Mouse (Mus musculus): Measurements from ENCODE around the gene Gnao1.

The Gnao1 gene

GRCm38 (mm10) chr8:93941636-93942054 lies 131.9 kb downstream of the Gnao1 start:
- no peak for DNase-seq (ENCODE audit: low spot score in 2 of 2)

DNA sequence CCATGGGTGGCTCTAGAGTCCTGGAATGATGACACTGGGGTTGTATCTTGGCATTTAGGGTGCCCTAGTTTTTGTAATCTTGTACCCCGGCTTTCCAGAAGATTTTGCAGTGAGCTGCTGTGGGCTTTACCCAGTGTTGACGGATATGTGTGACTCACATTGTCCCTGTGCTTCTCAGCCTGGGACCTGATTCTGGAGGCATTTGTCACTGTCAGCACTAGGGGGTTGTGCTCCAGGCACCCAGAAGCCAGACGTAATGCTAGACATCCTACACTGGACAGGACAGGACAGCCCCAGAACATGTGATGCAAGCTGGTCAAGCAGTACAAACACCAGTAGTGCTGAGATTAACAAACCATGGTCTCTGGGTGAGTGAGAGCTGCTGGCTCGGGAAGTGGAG lies 136.0 kb downstream of the Gnao1 start:
- DNase-seq (ENCODE audit: low spot score in 2 of 2), result no peak

DNA sequence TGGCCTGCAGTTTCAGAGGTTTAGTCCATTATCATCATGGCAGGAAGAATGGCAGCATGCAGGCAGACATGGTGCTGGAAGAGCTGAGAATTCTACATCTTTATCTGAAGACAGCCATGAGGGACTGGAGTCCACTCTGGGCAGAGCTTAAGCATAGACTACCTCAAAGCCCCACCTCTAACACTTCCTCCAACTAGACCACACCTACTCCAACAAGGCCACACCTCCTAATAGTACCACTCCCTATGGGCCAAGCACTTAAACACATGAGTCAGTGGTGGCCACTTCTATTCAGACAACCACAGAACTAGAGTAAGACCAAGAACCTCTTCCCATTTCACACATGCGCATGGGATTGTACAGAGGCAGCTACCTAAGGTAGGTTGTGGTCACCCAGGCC lies 136.6 kb downstream of the Gnao1 start:
- DNase-seq (ENCODE audit: low spot score in 2 of 2), result no peak

GRCm38 (mm10) chr8:93950133-93950532 lies 140.4 kb downstream of the Gnao1 start:
- no peak for DNase-seq (ENCODE audit: low spot score in 2 of 2)

DNA sequence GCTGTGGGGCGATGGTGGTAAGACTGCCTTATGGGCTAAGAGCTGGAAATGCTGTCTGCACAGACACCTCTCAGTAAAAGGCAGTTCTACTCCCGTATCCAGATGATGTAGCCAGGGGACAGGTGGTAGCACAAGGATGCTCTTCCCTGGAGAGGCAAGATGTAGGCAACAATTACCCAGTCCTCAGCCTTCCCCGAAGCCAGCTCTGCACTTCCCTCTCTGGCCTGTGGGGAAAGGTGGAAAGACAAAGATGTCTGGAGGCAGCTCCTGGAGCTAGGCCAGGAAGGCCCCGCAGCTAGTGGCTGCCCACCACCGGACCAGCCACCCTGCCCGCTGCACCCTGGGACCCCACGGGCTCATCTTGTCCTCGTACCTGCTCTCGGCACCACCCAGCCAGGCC lies 142.7 kb downstream of the Gnao1 start:
- no peak for DNase-seq (ENCODE audit: low spot score in 2 of 2)

DNA sequence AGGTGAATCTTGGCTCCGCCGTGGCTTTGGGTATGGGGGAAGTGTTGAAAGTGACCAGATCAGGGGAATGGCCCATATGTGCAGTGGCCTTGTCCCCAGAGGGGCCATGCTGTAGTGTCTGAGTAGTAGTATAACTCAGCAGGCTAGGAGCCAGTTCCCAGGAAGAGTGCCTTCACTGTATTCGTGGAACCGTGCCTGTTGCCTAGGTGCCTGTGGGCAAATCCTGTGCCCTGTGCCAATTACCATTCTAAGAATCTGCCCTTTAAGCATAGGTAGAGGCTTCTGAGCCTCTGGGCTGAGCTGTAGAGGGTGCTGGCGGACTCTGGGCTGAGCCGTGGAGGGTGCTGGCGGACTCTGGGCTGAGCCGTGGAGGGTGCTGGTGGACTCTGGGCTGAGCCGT lies 148.6 kb downstream of the Gnao1 start:
- no peak for DNase-seq (ENCODE audit: low spot score in 2 of 2)

DNA sequence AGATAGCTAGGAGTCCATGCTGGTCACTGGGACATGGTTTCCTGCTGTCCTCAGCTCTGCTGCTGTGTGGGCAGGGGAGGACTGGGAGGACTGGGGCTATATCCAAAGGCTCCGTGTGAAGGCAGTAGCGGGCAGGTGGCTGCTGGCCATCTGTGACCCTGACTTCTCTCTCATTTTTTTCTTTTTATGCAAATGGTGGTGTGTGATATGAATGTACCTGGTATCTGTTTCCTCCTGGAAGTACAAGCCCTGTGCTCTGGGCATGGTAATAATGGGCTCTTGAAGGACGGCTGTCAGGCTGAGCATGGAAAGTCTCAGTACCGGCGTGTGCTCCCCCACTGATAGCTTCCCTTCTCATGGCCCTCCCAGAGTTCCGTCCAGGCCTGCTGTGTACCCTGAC lies 151.1 kb downstream of the Gnao1 start:
- no peak for DNase-seq (ENCODE audit: low spot score in 2 of 2)

GRCm38 (mm10) chr8:93968293-93968692 lies 158.5 kb downstream of the Gnao1 start:
- no peak for DNase-seq (ENCODE audit: low spot score in 2 of 2)

DNA sequence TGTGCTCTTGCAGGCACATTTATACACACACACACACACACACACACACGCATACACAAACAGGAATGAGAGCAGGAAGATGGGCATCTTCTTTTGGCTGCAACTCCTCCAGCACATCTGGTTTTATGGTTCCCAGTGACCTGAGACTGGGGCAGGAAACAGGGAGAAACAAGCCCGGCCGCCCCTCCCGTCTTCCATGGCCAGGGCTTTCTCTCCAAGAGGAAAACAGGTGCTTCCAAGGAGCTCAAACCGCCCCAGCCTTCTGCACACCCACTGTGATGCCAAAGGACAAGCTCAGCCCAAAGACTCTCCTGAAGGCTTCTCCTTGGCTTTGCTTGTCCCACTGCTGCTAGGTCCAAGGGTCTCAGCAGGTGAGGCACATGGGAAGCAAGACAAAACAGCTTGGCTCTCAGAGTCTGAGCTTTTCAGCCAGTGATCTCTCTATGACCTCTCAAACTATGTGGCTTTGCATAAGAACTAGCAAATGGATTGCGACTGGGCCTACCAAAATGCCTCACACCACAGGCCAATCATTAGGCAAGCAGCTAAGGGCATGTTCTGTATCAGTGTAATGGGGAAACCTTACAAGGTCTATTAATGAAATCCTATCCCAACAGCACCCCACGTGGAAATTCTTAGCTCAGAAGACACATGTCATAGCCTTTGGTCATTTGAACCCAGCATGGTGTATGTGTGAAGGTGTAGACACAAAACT lies 160.0 kb downstream of the Gnao1 start:
- DNase-seq (ENCODE audit: low spot score in 2 of 2), result peak in 1 of 2 experiments; percentile 9

- DNase-seq (ENCODE audit: low spot score in 2 of 2), result peak in 1 of 2 experiments; percentile 10
These were observed 161.7 kb downstream of the Gnao1 start for GRCm38 (mm10) chr8:93971451-93971850.

DNA sequence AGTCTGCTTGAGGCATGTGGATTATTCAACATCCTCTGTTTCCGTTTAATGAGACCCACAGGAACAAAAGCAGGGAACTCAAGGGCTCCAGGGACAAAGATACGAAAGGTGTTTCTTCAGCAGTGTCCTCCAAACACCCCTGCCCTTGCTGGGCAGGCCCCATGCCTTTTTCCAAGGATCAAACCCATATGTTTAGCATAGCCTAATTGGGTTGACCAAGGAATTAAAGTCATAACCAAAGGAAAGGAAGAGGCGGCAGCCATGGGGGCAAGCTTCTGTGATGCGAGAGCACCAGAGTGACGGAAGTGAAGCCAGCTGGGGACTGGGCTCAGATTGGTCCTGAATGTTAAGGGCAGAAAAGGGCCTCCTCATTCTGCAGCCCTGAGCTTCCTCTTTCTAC lies 162.4 kb downstream of the Gnao1 start:
- DNase-seq (ENCODE audit: low spot score in 2 of 2), result peak in 1 of 2 experiments; percentile 9

DNA sequence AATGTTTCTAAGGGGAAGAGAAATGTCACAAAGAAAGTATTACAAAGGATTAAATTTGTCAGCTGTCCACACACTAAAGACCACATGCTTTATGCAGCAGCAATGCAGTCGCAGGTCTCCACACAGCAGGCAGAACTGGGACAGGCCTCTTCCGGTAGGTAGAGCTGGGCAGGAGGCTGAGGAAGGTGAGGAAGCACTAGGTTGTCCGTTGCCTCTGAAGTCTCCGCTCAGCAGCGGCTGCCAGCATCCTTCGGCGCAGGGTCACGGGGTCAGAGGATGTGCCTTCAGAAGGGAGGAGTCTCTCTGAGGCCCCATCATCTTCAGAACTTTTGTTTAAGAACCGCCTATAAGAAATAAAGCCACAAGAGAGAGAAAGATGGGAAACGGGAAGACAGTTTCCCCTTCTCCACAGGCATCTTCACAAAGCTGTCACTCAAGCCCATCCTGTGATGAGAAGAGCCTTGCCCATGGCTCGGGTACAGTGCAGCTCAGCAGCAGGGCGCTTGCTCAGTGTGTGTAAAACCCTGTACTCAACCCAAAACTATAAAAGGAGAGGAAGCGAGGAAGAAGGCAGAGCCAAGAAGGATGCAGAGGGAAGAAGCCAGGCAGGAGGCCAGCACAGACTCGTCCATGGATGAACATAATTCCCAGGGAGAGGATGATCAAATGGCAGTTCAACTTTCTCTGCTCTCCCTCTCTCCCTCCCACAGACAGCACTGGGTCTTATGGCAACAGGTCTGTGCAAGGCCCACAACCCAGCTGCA lies 163.4 kb downstream of the Gnao1 start:
- DNase-seq (ENCODE audit: low spot score in 2 of 2), result peak in 1 of 2 experiments; percentile 6

DNA sequence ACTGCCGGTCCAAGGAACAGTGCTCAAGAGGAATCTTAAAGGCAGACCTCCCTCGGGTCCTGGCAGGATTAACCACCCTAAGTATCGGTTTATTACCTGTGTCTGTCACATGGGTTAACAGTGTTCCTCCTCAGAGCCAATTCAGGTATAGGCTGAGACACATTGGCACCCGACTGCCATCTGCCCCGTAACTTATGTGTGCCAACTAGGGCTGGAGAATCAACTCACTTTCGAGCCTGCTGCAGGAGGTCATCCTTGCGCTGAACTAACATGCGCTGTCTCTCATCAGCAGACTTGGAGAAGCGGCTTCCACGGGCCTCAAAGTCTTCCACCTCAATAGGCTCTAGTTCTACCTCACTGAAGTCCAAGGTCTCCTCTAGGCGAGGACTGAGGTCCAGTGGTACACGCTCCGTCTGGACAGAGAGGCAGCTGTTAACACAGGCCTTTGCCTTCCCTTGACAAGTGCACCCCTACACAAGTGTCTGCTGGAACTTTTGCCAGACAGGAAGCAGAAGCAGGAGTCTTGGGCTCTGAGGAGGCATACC lies 164.1 kb downstream of the Gnao1 start:
- peak in 1 of 2 experiments; percentile 10 for DNase-seq (ENCODE audit: low spot score in 2 of 2)

DNA sequence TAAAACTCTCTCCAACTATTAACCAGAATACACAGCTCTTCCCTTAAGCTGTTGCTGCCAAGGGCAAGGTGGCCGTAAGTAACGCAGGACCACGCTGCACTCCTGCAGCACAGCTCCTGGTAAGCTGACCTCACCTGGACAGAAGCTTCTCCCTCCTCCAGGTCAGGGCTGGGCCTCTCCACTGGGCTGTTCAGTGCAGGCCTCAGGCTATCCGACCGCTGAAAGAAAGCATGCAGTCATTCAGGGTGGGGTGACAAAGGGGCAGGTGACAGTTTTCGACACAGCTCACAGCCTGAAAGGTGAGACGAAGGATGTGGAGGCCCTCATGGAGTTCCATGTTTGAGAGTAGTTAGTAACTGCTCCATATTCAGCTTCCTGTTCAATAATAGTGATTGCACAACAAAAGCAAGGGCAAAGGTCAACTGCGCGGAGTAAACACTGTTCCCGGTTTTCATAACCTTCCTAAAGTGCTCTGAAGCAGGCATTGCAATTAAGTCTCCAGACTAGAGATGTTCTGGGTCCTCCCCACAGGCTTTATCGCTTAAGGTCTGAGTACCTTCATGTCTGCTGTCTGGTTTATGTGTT lies 164.9 kb downstream of the Gnao1 start:
- DNase-seq (ENCODE audit: low spot score in 2 of 2), result peak in 1 of 2 experiments; percentile 9

DNA sequence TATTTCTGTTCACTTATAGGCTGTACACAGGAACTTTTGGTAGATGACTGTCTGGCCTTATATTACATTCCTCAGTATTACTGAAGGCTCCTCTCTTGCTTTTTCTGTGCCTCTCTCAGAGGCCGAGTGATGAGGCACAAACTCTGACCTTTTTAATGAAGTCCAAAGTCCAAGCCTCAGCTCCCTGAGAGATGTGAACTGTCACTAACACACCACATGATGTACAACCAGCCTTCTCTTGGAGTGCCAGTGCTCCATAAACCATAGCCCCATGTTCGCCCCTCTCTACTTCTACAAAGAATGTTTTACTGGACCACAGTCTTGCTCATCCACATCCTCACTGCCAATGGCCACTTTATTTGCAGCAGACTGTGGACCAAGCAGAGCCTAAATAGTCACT lies 165.6 kb downstream of the Gnao1 start:
- DNase-seq (ENCODE audit: low spot score in 2 of 2), result no peak

- DNase-seq (ENCODE audit: low spot score in 2 of 2), result peak in 1 of 2 experiments; percentile 7
These were observed 166.9 kb downstream of the Gnao1 start for GRCm38 (mm10) chr8:93976446-93977211.

GRCm38 (mm10) chr8:93980141-93980540 lies 170.4 kb downstream of the Gnao1 start:
- DNase-seq (ENCODE audit: low spot score in 2 of 2), result no peak

DNA sequence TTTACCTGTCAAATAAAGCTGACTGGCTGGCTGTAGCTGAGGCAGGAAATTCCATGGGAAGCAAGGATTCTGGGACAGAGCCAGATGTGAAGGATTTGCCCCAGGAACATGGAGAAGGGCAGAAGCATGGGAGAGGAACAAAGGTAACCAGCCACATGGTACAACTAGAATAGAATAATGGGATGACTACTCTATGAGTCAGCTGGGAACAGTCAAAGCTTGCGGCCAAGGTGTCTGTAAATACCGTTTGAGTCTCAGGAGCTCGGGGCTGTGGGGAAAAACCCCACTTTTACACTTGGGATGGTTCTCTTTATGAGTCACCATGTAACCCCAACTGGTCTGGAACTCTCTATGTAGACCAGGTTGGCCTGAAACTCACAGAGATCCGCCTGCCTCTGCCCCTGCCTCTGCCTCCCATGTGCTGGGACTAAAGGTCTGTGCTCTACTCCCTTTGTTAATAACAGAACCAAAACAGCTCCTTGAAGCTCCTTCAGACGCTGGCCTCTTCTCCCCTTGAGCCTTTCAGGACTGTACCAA lies 172.0 kb downstream of the Gnao1 start:
- no peak for DNase-seq (ENCODE audit: low spot score in 2 of 2)

DNA sequence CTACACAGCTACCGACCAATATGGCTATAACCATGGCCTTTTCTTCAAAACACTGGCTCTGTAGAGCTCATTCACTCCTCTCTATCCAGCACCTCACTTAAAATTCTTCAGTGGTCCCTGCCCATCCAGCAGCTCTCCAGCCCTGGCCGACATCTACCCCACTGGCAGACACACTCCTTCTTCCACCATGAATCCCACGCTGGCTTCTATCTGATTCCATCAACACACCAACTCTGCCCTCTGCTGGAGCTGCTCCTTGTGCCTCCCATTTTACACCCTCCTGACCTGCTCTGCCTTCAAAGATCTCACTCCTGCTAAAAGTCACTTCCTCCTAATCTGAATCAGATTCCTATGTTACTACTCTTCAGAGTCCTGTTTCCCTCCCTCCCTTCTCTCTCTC lies 174.1 kb downstream of the Gnao1 start:
- no peak for DNase-seq (ENCODE audit: low spot score in 2 of 2)

- DNase-seq (ENCODE audit: low spot score in 2 of 2), result no peak
These were observed 175.0 kb downstream of the Gnao1 start for GRCm38 (mm10) chr8:93984731-93985130.

- no peak for DNase-seq (ENCODE audit: low spot score in 2 of 2)
These were observed 180.0 kb downstream of the Gnao1 start for GRCm38 (mm10) chr8:93989739-93990138.

All from spleen, postnatal 4 days (tissue).